Mouse (Mus musculus) cerebral cortex, adult 2 months (tissue): ENCODE results near the gene Prkg1.

ENCODE experiments used
- WGBS: fragments of 180-500 bp; shearing (Covaris S2); methylation state at CpG from one replicate; pipeline ENCODE4 v1.1.7; 2018; 5-methylcytosine and 5-hydroxymethylcytosine counted together

Prkg1 gene

DNA sequence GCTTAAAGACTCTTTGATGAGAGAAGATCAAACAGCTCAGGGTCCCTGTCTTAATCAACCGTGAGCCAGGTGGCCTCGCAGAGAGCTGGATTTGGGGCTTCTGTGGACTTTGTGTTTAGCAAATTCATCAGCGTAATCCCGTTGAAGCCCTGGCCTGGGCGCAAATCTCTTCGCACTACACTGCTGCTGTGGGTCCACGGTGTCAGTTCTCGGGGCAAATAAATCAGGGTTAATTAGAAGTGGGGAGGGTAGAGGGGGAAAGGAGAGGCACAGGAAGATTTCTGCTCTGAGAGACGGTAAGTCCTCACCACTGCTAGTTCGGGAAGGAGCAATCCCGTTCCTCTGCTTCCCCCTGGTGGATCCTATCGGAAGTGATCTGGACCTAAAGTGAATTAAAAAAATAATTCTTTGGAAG lies 1210.4 kb downstream of the Prkg1 start:
- WGBS = 1% methylated on average over 12 of the region's 12 CpGs

DNA sequence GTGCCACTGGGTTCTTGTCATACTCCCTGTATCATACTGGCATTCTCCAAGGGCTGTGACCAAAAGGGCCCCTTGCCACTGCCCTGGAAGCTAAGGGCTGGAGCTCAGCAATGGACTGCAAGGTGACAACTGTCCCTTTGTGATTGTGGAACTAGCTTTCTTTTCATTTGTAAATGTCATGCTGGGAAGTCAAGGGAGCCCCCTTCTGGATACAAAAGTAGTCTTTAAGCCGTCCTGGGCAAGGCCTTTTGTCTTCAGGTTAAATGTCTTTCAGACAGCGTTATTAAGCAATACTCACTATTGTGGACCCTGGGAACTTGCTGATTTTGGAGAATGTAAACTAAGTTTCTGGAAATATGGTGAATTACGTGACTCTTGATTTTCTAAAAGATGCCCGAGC lies 1211.1 kb downstream of the Prkg1 start:
- 36% methylated on average over 4 of the region's 4 CpGs for WGBS

DNA sequence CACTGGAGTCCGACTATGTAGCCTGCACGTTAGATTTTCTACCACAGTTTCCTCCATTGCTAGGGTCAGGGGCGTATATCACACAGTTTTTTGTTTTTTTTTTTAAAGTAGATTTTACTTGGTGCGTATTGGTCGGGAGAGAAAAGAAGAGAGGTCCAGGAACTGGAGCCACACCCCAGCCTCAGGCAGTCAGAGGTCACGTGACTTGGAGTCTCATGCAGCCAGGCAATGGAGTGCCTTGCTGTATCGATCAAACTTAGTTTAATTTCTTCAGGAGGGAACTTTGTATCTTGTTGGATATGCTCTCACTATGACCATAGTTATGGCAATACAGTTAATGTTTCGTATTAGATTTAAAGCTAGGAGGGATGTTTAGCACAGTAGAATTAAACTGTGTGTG lies 1212.6 kb downstream of the Prkg1 start:
- WGBS = 75% methylated on average over 8 of the region's 8 CpGs

DNA sequence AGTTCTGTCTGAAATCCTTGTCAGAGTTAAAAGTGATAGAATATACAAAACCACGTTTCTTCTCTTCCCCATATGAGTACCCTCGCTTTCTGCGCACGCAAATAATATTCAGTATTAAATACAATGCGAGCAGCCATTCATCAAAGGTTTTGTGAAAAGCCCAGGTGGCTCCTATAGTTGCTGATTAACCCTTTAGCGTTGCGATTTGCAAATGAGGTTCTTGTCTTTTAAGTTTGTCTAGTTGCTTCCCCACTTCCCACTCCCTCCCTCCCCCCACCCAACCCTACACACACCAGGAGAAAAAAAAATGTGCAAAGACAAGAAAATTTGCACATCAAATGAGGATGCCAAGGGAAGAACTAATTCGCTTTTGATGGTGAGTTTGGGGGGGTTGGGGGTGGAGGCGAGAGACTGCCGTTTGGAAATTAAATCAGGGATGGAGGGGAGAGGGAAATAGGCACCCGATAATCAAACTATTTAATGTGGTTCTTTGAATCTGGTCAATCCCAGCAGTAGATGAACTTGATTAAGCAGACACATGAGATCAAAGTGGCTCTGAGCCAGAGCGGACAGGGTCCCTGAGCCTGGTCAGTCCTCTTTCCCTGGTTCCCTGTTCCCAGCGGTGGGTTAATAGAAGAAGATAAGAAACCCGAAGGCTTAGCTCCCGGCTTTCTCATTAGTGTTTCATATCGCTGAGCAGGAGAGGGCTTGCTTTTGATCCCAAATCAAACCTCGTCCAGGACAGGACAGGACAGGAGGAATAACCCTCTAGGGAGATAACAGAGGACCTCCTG lies 1214.8 kb downstream of the Prkg1 start:
- 6% methylated on average over 17 of the region's 17 CpGs for WGBS

DNA sequence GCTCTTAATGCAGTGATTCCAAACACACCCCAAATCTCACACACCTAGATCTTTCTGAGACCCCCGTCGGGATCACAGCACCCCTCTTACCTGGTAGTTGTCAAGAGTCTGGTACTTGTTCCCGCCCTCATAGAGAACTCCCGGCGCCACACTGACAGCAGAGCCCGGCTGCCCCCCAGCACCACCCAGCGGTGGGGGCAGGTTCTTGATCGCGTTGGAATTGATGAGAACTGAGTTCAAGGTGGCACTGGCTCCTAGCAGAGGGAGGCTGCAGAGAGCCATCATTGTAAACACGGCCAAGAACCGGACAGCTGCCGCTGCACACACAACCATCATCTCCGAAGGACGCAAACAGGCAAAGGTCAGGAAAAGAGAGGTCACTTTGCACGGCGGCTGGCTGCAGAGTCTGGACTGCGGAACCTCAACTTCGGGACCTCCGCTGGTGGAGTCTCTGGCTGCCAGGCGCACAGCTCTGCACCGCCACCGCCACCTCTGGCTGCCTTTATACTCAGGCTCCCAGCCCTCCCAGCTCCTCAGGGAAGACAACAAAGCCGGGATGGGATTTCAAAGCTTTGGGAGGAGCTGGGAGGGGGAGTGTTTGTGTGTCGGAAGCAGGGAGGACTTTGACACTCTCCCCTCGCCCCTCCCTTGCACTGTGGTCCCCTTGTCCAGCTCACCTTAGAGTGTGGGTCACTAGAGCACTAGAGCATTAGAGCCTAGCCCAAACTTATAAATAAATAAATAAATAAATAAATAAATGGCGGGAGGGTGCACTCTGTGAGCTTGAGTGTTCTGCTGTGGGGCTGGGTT lies 1215.6 kb downstream of the Prkg1 start, which contains the start of gene Dkk1:
TSS of gene Dkk1 (minus strand) at position 622 of the 810 bp plus-strand sequence.
- 1% methylated on average over 26 of the region's 26 CpGs for WGBS

DNA sequence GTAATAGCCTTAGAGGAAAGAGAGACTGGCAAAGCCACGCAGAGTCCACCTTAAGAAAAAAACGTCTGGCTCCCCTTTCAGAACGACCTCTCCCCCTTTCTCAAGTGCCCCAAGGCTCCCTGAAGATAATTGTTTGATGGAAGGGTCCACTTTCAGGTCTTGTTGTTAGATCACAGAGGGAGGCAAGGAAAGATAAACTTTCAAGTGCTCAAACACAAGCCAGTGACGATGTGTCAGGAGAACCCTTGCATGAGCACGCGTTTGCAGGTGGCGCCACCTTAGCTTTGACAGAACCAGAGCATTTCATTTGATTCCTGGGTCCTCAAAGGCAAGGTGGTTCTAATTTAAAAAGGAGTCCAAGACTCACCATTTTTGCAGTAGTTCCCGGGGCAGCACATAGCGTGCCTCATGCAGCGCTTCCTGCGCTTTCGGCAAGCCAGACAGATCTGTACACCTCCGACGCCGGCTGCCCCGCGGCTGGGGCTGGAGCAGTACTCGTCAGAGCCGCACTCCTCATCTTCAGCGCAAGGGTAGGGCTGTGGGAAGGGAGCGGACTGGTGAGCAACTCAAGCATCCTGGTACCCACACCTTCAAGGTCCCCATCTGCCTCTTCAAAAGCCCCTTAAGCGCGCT lies 1216.3 kb downstream of the Prkg1 start:
- 8% methylated on average over 23 of the region's 23 CpGs for WGBS

DNA sequence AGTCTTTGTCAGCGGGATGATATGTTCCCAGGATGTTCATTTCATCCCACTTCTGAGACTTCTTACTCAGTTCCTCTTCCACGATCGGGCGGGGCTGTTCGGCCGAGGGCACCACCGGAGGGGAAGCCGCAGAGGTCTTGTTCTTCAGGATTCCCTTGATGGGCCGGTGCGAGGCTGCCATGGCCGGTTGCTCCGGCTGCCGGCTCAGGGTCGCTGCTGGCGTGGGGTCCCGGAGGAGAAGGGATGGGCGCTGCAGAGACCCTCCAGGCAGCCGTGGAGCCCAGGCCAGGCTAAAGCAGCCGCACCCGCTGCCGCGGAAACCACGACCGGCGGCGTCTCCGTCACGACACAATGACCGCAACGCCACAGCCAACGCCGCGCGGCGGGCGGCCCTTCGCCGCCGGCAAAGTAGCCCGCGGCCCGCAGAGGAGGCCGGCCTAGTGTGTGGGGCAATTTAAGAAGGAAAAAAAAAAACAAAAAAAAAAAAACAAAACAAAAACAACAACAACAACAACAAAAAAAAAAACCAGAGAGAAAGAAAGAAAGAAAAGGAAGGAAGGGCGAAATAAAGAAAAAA lies 1225.4 kb downstream of the Prkg1 start:
- 2% methylated on average over 44 of the region's 44 CpGs for WGBS

DNA sequence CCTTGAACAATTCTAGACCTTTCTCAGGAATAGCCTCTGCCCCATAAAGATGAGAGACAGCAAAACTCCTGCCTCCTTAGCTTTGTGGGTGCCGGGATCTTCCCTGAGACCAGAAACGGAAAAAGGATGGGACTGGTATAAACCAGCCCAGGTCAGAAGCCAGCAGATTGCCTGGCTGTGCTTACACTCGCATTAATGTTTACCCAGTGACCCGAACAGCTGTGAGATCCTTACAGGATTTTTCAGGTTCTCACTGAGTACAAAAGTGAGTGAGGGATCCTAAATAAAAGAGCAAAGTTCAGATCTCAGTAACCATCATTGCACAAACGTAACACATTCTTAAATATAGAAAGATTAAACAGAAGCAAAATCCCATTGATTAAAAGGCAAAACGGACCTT lies 1248.1 kb downstream of the Prkg1 start:
- 80% methylated on average over 6 of the region's 6 CpGs for WGBS
